Mouse (Mus musculus) layer of hippocampus, adult 2 months (tissue): Measurements from ENCODE around the gene Srrm1. TPM values are rescaled to one million over a fixed set of nuclear protein-coding genes. Genes with fewer than 3 reads are reported as not detected.

ENCODE experiments used
- DNase-seq, 2 experiments: peaks; one replicate each; pipeline ENCODE4 v3.0.0; 2022; ENCODE audit warnings: low spot score in 2 of 2
- H3K27ac ChIP-seq: fragments of 200-600 bp; 2 replicates; pipeline ENCODE4 v1.8.1; 2022
- H3K4me3 ChIP-seq: fragments of 200-600 bp; 2 replicates; pipeline ENCODE4 v1.8.1; 2022; ENCODE audit warnings: mild to moderate bottlenecking
- CTCF ChIP-seq: fragments of 200-600 bp; conservative IDR thresholded peaks from 2 replicates; pipeline ENCODE4 v1.8.1; 2022; ENCODE audit warnings: antibody characterized with exemption, mild to moderate bottlenecking, moderate library complexity
- total RNA-seq, 2 experiments: library from RNA; stranded (reverse); gene quantifications; 2 replicates each; pipeline ENCODE4 v1.2.3; 2021

The Srrm1 gene
- total RNA-seq, 2 experiments from 2014 or later: 136 to 153 TPM

DNA sequence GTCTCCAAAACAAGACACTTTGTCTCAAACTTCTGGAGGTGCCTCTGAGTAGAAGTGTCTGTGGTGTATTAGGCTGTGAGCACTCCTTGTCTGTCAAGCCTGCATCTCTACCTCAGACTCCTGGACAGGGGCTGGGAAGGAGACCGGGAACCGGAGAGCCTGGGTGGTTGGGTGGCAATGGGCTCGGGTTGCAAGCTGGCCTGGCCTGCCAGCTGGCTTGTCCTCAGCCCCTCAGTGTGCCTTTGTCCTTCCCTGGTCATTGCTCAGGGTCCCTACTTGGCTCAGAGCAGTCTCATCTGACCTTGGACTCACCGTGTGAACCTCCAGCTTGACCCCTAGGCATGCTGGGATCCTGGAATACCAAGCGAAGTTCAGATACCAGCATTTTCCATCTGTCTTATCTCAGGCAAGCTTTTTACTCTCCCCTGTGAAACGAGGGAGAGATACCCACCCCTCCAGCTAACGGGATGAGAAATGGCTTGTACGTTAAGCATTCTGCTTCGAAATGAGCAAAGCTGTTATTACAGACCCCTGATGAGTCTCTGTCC, 43.9 kb downstream of the Srrm1 start:
- no peak for DNase-seq
- no peak overlapping the region for H3K4me3 ChIP-seq
- TF ChIP-seq CTCF: no peak
- H3K27ac ChIP-seq: no peak overlapping the region

DNA sequence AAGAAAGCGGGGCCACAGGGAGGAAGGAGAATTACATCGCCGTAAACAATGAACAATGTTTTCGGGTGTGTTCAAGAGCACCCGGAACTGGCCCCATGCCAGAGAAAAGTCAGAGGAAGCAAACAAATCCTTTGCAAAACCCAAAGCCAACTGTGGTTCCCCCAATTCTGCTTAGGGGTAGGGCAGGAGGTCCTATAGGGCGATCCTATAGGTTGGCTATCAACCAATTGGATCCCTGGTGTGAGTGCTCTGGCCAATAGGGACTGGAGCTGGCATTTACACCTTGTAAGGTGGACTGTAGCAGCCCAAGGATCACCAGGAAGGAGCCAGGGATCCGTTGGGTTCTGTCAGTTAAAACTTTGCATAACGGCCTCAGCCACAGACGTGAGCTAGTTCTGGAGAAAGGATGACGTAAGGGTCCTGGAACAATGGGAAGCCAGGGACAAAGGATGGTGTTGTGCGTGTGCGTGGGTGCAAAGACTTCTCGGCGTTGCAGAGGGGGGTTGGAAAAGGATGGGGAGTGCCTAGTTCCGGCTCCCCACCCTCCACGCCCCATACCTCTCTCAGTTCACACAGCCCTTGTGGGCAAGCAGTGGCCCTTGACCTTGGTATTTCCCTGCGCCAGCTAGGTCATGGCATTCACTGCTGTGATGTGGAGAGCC, 46.0 kb downstream of the Srrm1 start:
- no peak for DNase-seq
- no peak for TF ChIP-seq CTCF

GRCm38 (mm10) chr4:135306533-135306932, 46.6 kb downstream of the Srrm1 start:
- TF ChIP-seq CTCF: no peak
- no peak overlapping the region for H3K4me3 ChIP-seq
- H3K27ac ChIP-seq: peak overlapping the region; percentile 82; the same call in 1 of the 2 replicates
- no peak for DNase-seq

More for the DNA sequence above, 46.0 kb downstream of the Srrm1 start:
- no peak overlapping the region for H3K4me3 ChIP-seq
- peak overlapping the region; percentile 82 for H3K27ac ChIP-seq

- Histone ChIP-seq H3K27ac (no peak overlapping the region), H3K4me3 (no peak overlapping the region)
- TF ChIP-seq CTCF: no peak
- no peak for DNase-seq
Observed at GRCm38 (mm10) chr4:135302261-135302660, 50.9 kb downstream of the Srrm1 start.

DNA sequence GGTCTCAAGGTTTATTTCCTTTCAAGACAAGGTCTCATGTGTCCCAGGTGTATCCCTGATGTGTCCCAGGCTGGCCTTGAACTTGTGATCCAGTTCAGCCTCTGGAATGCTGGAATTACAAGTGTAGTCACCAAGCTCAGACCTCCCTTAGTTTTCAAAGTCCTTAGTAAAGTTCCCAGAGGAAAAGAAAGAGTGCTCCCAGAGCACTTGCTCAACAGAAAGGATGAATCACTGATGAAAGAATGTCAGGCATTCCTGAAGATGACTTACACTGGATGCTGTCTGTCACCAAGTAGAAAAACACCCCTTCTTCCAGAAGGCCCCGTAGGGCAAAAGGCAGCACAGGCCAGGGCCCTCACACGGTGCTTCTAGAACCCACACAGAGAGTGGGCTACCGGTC, 52.0 kb downstream of the Srrm1 start:
- TF ChIP-seq CTCF: no peak
- H3K4me3 ChIP-seq: no peak overlapping the region
- no peak for DNase-seq
- H3K27ac ChIP-seq: no peak overlapping the region

GRCm38 (mm10) chr4:135300248-135301041, 52.7 kb downstream of the Srrm1 start:
- no peak overlapping the region for H3K4me3 ChIP-seq
- H3K27ac ChIP-seq: no peak overlapping the region
- no peak for TF ChIP-seq CTCF
- DNase-seq: no peak

DNA sequence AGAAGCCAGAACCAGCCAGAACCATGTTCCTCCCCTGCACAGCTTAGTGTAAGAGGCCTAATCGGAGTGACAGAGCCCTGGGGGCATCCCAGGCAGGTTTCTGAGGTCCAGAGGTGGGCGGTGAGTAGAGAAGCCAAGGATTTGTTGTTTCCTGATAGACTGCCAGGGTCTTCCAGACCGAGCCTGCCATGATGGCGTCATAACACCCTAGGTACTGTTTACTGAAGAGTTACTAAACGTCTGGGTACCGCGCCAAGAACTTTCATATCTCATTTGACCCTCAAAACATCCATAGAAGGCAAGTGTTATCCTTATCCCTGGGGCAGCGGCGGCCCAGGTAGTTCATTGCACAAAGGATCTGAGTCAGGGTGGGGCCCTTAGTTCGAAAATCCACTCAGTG, 54.4 kb downstream of the Srrm1 start:
- H3K4me3 ChIP-seq: no peak overlapping the region
- no peak for TF ChIP-seq CTCF
- H3K27ac ChIP-seq: peak overlapping the region; percentile 69
- no peak for DNase-seq

DNA sequence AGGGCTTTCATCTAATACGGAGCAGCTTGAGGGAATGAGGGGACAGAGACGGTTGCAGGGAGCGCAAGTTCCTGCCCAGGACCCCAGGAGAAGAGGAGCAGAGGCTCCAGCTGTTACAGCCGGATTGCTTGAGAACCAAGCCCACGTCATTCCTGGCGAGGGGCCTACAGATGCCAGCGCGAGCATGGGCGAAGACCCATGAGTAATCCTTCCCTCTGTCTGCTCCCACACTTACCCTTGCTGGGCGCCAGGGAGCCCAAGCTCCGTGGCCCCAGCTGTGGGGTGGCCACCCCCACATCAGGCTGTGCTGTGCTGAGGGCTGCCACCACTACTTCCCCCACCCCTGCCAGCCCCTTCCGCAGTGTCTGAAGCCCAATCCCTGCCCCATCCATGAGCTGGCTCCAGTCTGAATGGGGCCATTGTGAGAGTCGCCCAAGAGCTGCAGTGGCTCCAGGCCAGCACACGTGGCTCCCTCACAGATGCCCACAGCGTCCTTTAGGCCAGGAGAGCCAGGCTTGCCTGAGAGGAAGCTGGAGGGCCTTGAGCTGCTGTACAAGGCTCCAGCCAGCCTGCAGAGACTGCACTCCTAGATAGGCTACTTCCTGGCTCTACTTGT, 55.1 kb downstream of the Srrm1 start:
- peak; percentile 72 to 87 for DNase-seq
- peak overlapping the region; percentile 79 for H3K27ac ChIP-seq
- 0 out of 2 replicates have a peak, but pooled peaks have one; percentile 8 for TF ChIP-seq CTCF
- H3K4me3 ChIP-seq: peak overlapping the region; percentile 11; the same call in 1 of the 2 replicates

GRCm38 (mm10) chr4:135297146-135297545, 56.0 kb downstream of the Srrm1 start:
- no peak for TF ChIP-seq CTCF
- peak overlapping the region; percentile 79; the same call in 1 of the 2 replicates for H3K27ac ChIP-seq
- no peak for DNase-seq
- no peak overlapping the region for H3K4me3 ChIP-seq

DNA sequence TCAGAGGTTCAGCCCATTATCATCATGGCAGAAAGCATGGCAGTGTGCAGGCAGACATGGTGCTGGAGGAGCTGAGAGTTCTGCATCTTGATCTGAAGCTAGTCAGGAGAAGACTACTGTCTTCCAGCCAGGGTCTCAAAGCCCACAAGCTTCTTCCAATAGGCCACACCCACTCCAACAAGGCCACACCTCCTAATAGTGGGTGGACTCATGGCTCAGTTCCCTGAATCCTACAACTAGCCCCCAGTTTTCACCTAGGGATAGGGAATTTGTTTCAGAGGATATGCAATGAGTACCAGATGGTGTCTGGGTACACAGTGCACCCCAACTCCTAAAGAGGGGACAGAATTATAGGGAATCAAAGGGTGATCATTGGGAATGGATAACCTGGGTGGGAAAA, 56.6 kb downstream of the Srrm1 start:
- no peak for DNase-seq
- TF ChIP-seq CTCF: no peak
- Histone ChIP-seq H3K27ac (peak overlapping the region; percentile 79; the same call in 1 of the 2 replicates), H3K4me3 (no peak overlapping the region)

GRCm38 (mm10) chr4:135293813-135294212, 59.3 kb downstream of the Srrm1 start:
- Histone ChIP-seq H3K4me3 (no peak overlapping the region), H3K27ac (no peak overlapping the region)
- TF ChIP-seq CTCF: no peak
- DNase-seq: no peak

DNA sequence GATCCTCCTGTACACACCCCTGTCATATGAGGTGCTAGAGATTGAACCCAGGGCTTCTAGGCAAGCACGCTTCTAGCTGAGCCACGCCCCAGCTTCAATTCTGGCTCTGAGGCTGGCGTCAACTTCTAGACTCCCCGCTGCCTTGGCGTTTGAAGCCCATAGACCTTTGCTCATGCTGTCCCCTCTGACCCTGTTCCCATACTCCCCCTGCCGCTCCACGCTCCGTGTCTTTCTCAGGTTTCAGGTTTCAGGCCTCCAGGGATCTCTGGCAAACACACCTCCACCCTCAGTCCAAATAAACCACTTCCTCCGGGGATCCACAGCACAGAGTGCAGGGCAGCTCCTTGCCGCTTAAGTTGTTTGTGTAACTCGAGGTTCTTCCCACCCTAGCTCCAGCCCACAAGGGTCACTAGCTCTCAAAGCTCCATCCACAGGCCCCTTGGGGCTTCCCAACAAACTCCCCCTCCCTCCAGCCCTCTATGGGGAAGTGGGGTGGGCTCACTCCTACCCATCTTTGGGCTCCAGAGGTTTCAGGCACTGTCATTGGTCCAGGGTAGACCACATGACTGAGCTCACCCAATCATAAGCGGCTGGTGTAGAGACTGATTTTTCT, 60.5 kb downstream of the Srrm1 start:
- no peak for TF ChIP-seq CTCF
- Histone ChIP-seq H3K4me3 (no peak overlapping the region), H3K27ac (peak overlapping the region; percentile 73)
- no peak for DNase-seq

DNA sequence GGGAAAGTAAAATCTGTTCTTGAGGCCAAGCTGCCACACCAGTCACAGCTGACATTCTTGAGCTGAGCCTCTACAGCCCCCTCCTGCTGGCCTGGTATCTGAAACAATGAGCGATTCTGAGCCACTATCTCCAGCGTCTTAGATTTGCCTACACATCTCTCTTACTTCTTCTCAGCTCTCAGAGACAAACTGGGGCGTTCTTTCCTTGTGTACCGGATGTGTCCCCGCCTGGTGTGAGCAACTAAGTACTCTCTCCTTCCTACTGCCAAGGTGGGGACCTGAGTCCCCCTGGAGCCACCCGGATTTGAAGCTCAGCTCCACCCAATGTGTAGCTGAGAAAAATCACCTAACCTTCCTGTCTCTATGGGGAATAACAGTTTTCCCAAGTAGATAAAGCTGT, 61.3 kb downstream of the Srrm1 start:
- Histone ChIP-seq H3K27ac (peak overlapping the region; percentile 73), H3K4me3 (no peak overlapping the region)
- DNase-seq: no peak
- TF ChIP-seq CTCF: no peak
